Mouse (Mus musculus): ENCODE measurements around the gene Epn3.

The Epn3 gene

GRCm38 (mm10) chr11:94499661-94500152, at the start of gene Epn3:
TSS of gene Epn3 (minus strand) at chr11:94499974.
- no peak for DNase-seq (ENCODE audit: low spot score in 2 of 2)

GRCm38 (mm10) chr11:94548888-94549690, 49.3 kb upstream of the Epn3 start, which contains the start of gene Rsad1:
TSS of gene Rsad1 (minus strand) at chr11:94549255.
- peak; percentile 97 to 98 for DNase-seq (ENCODE audit: low spot score in 2 of 2)

- DNase-seq (ENCODE audit: low spot score in 2 of 2): no peak
These were observed 48.4 kb upstream of the Epn3 start for GRCm38 (mm10) chr11:94548041-94548784.

DNA sequence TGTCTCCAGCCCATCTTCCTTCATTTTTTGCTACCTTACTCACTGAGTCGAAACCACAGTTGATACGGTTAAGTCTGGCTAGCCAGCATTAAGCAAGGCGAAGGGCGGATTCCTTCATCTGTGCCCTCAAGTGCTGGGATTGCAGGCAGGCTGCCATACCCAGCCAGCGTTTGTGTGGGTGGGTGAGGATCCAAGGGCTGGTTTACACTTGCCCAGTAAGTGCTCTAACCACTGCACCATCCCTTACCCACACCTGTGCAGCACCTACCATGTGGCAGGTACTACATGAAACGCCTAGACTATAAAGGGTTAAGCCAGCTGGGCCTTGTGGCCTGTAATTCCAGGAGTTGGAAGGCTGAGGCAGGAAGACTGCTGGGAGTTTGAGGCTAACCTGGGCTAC, 47.5 kb upstream of the Epn3 start:
- no peak for DNase-seq (ENCODE audit: low spot score in 2 of 2)

DNA sequence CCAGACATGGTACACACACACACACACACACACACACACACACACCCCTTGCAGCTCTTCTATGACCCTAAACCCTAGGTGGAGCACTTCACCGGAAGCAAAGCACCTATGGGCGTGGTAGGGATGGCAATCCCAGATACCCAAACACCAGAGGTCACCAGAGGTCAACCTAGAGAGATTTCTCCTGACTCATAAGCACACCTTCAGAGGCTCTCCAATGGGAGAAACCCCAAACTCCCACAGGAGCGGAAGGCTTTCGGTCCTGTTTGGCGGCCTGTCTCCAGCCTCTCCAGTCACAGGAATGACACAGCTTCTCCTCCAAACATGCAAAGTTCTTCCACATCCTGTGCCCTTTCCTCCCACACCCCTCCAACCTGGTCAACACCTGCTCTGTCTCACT, 46.6 kb upstream of the Epn3 start:
- DNase-seq (ENCODE audit: low spot score in 2 of 2): no peak

- no peak for DNase-seq (ENCODE audit: low spot score in 2 of 2)
These were observed 44.6 kb upstream of the Epn3 start for GRCm38 (mm10) chr11:94544422-94544821.

DNA sequence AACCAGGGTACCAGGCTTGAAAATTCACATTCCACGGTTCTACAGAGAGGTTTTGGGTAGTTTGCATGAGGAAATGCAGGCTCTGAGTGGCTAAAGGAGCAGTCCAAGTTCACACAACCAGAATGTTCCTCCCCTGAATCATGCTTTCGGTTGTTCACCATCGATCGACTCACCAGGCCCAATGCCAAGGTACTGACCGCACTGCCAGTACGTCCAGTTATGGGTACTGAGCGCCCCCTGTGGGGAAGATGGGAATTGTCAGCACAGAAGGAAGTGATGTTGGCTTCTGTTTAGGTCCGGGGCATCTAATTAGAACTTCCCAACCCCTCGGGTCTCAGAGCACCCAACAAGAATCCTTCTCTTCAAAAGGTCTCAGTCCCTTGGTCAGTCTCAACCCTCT, 44.2 kb upstream of the Epn3 start:
- peak; percentile 90 to 95 for DNase-seq (ENCODE audit: low spot score in 2 of 2)

DNA sequence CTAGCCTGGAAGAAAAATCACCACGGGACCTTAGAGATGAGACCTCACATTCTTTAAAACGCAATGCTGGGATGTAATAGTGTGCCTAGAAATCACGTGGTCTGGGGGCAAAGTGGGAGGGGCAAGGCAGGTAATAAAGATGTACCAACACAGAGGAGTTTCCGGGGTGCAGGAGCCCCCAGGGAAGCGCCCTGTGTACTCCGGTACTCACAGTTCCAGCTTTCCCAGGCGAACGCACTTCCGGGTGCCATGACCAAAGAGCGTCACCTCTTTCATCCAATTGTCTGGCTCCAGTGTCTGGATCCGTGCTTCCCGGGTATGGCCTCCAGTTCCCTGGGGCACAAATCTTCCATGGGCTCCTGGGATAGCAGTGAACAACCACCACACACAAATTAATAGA, 43.6 kb upstream of the Epn3 start:
- no peak for DNase-seq (ENCODE audit: low spot score in 2 of 2)

- DNase-seq (ENCODE audit: low spot score in 2 of 2): no peak
These were observed 42.6 kb upstream of the Epn3 start for GRCm38 (mm10) chr11:94542400-94542799.

DNA sequence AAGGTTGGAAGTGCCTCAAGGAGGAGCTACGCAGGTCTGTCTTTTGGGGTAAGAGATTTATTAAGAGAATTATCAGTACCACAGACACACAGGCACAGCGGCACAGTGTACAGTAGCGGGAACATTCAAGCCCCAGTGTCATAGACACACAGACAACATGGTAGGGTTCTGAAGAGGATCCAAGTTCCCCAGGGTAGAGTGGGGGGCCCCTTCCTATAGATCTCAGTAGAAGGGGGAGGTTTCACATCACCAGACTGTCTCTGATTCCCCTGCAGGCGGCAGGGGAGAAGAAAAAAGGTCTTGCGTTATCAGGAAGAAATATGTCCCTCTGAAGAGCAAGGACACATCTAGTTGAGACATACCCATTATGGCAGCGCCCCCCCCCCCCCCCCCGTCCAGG, 40.0 kb upstream of the Epn3 start:
- no peak for DNase-seq (ENCODE audit: low spot score in 2 of 2)

DNA sequence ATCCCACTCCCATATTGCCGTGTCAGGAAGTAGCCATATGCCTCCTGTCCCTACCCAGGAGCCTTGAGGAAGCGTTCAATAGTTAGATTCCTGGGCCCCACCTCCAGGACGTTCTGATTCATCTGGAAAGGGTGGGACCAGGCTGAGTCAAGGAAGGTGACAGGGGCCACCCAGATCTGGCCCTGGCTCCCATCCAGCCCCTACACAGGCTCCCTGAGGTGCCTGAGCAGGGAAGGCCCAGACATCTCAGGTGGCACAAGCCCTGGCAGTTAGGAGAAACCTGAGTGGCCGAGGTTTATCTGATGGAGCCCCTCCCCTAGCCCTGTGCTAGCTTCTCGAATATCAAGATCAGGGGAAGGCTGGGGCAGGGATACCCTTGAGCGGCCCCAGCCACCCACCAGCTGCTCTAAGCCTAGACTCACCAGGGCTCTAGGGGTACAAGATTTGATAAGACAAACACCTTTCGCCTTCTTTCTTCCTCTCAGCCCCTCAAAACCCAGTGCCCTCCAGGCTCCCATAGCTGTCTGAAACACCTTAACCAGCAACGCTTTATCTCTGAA, 39.0 kb upstream of the Epn3 start:
- DNase-seq (ENCODE audit: low spot score in 2 of 2): no peak

GRCm38 (mm10) chr11:94533171-94533570, 33.4 kb upstream of the Epn3 start:
- DNase-seq (ENCODE audit: low spot score in 2 of 2): peak in 1 of 2 experiments; percentile 38

DNA sequence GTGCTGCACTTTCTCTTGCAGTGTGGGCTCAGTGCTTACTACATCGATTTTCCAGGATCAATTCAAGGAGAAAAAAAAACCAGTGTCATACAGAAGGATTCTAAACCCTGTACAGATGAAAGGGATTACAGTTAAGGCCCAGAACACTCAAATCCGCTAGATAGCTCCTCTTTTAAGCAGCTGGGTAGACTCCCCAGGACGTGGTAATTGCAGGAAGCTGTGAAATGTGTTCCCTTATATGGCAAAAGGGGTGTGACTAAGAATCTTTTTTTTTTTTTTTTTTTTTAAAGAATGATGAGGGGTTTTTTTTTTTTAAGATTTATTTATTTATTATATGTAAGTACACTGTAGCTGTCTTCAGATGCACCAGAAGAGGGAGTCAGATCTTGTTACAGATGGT, 29.1 kb upstream of the Epn3 start:
- no peak for DNase-seq (ENCODE audit: low spot score in 2 of 2)

- no peak for DNase-seq (ENCODE audit: low spot score in 2 of 2)
These were observed 26.6 kb upstream of the Epn3 start for GRCm38 (mm10) chr11:94526171-94526879.

DNA sequence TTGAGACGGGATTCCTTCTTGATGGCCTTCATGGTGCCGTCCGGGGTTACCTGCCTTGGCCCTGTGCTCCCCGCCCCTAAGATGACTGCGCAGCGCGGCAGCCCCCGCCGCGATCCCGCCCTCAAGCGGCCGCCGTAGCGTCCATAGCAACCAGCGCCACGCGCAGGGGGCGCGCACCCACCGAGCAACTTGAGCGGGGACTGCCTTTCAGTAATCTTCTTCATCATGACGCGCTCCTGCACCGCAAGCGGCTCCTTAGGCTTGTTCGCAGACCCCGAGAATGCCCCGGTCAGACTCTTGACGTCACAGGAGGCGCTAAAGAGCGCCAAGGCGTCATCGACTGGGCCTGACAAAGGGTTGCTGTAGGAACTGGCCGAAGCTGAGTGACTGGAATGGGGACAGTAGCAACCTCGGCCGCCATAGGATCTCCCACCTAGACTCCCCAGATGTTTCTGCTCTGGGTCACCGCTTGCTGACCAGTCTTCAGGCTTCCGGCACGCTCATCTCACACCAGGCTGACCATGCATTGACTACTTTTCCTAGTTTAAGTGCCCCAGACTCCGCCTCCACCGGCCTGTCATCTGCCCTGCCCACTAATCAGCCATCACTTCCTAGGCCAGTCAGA, 21.6 kb upstream of the Epn3 start, which contains the start of gene Mycbpap:
Gene Mycbpap, minus strand, starts transcription at position 524 of the 625 bp plus-strand sequence.
- peak; percentile 73 to 74 for DNase-seq (ENCODE audit: low spot score in 2 of 2)

DNA sequence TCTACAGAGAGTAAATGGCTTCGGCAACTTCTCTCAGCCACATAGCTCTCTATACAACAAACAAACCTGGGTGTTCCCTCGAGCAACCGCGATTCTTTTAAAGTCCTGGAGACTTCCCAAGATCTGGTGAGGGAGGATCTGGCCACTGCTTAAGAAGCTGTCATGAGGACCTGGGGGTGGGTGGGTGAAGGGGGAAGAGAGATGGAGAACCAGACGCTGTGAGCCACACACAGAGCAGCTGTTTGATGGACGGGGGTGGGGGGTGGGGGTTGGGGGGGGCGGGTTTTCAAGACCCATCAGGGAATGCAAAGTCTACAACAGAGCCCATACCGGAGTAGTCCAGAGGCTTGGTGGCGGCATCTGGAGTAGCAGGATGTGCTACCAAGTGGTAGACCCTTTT, 13.7 kb upstream of the Epn3 start:
- DNase-seq (ENCODE audit: low spot score in 2 of 2): no peak

- DNase-seq (ENCODE audit: low spot score in 2 of 2): no peak
These were observed 9.2 kb upstream of the Epn3 start for GRCm38 (mm10) chr11:94508976-94509375.

- DNase-seq (ENCODE audit: low spot score in 2 of 2): no peak
These were observed 1.7 kb upstream of the Epn3 start for GRCm38 (mm10) chr11:94501482-94501881.

DNA sequence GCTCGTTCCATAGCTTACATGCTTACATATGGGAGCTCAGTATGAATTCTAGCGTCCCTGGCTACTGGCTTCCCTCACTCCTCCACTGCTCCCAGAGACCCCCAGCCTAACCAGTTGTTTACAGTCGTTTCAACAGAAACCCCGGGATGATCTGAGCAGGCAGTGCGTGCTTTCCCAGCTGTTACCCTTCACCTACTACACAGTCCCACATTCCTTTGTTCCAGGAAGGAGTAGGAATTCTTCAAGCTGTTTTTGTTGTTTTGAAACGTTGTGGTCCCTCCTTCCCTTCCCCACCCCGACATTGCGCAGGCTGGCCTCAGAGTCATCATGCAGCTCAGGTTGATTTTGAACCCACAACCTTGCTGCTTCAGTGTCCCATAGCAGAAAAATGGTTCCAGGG, 588 bp upstream of the Epn3 start:
- no peak for DNase-seq (ENCODE audit: low spot score in 2 of 2)

GRCm38 (mm10) chr11:94499035-94499434, 739 bp downstream of the Epn3 start:
- DNase-seq (ENCODE audit: low spot score in 2 of 2): peak in 1 of 2 experiments; percentile 29
